9 mouse cellular contexts compared by ENCODE assay signal in the genomic region with DNA sequence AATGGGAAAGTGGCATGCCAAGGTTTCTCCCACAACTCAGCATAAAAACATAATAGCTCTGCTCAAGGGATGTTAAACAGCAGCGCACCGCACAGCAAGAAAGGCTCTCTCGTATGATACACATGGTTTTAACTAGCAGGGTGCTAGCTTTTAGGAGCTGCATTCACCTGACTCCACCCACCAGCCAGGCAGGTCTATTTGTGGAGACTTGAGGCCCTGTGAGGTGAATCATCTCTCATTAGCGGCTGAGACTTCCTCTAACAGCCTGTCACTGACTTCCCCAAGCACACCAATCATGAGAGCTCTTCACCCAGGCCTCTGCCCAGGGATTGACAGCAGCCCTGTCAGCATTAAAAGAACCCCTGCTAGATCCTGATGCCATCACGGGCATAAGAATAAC.
A peak's percentile ranks its signal among the peaks of the same experiment; 100 is the strongest.
DNase-seq lines count a peak whose midpoint lies in the region; ATAC-seq and TF ChIP-seq lines count a peak whose summit lies in the region.
"Had no signal": no experiment of that assay in that cellular context is flagged by ENCODE, and none has a peak within 500 bp of the region (broad histone marks: within the 10 kb centered on the region; RNA-seq: fewer than 3 reads in every experiment).

No protein-coding gene starts in this region.

- no peaks in the 10 kb centered on the region for H3K36me3 ChIP-seq in liver, postnatal 0 days (replicated peaks; ENCODE audit: insufficient read depth, low read length)
- H3K36me3 ChIP-seq: limb, embryonic 15.5 days had no signal

- H3K9me3 ChIP-seq in liver, postnatal 0 days (ENCODE audit: low read length), result no peaks in the 10 kb centered on the region
- H3K9me3 ChIP-seq: limb, embryonic 15.5 days had no signal

- H3K4me2 ChIP-seq in liver, postnatal 0 days (ENCODE audit: low read depth, low read length), result no peak overlapping the region
- H3K4me2 ChIP-seq: limb, embryonic 15.5 days had no signal

- H3K4me3 ChIP-seq in liver, postnatal 0 days (ENCODE audit: low read depth, low read length), result no peak overlapping the region
- H3K4me3 ChIP-seq: limb, embryonic 15.5 days had no signal

- H3K27ac ChIP-seq in liver, postnatal 0 days (ENCODE audit: low read depth), result no peak overlapping the region
- H3K27ac ChIP-seq: limb, embryonic 15.5 days had no signal

- DNase-seq in adrenal gland, postnatal 14 days, result peak; percentile 43
- DNase-seq in adrenal gland, postnatal 25 days, result no peak
- peak; percentile 49 to 63 for DNase-seq in right cerebral cortex, adult 2 months (ENCODE audit: low spot score in 2 of 2)
- DNase-seq in right cerebral cortex, postnatal 14 days, result no peak
- peak; percentile 38 for DNase-seq in liver, postnatal 0 days
- DNase-seq in telencephalon, adult 2 months (ENCODE audit: low read depth, low spot score), result peak; percentile 64
- no peak for DNase-seq in kidney, postnatal 25 days
- no peak for DNase-seq in kidney, postnatal 36 days

- no peak for TF ChIP-seq CTCF in liver, postnatal 0 days (IDR thresholded peaks at IDR 0.05; ENCODE audit: low read depth)

- 33% methylated on average over 5 of the region's 5 CpGs for WGBS in liver, postnatal 0 days (ENCODE audit: insufficient replicate concordance)

- no peak overlapping the region for H3K9ac ChIP-seq in liver, postnatal 0 days (replicated peaks)
- H3K9ac ChIP-seq: limb, embryonic 15.5 days had no signal

- no peak for TF ChIP-seq EP300 in liver, postnatal 0 days (IDR thresholded peaks at IDR 0.05; ENCODE audit: low read depth)

- 0 out of 2 replicates have a peak, but pooled peaks cover 2% of the 10 kb centered on the region for H3K4me1 ChIP-seq in liver, postnatal 0 days (ENCODE audit: insufficient read depth)

- no peaks in the 10 kb centered on the region for H3K27me3 ChIP-seq in liver, postnatal 0 days (ENCODE audit: insufficient read depth, low read length)
- H3K27me3 ChIP-seq: limb, embryonic 15.5 days had no signal

- ATAC-seq in liver, postnatal 0 days, result no peak

Comparison
In these comparisons a context has a peak if more than half of its experiments do, and no peak if none do; other contexts are left out.
1. DNase-seq: peak in adrenal gland, postnatal 14 days (single experiment), right cerebral cortex, adult 2 months (2 of 2), liver, postnatal 0 days (single experiment) and telencephalon, adult 2 months (single experiment); none in adrenal gland, postnatal 25 days (single experiment), right cerebral cortex, postnatal 14 days (single experiment), kidney, postnatal 25 days (0 of 2) and kidney, postnatal 36 days (0 of 2).